Mouse (Mus musculus) kidney, adult 2 months (tissue): ENCODE measurements around the gene Wfdc8.

Experiments
- CTCF ChIP-seq: fragments of 200-500 bp; conservative IDR thresholded peaks from 2 replicates; pipeline ENCODE4 v1.5.1; 2011; ENCODE audit warnings: low read depth, mild to moderate bottlenecking, control low read depth, low read length, moderate library complexity, mixed read lengths; ENCODE audit not compliant: insufficient read depth, insufficient read length
- POLR2A ChIP-seq: fragments of 200-500 bp; IDR thresholded peaks from one replicate; pipeline ENCODE4 v1.6.1; 2011; ENCODE audit warnings: low read depth, low read length, control low read depth

- no peak for TF ChIP-seq CTCF
- TF ChIP-seq POLR2A, result no peak
Observed at GRCm38 (mm10) chr2:164558426-164558825, 55.0 kb downstream of the Wfdc8 start.
